Mouse (Mus musculus): Measurements from ENCODE around the gene Klhl26.

The Klhl26 gene

GRCm38 (mm10) chr8:70460199-70460598 lies 16.6 kb downstream of the Klhl26 start:
- in situ Hi-C loops (cut with MboI; ENCODE audit: low pct_unique_long_range_greater_than_20kb in 1 of 2, low sequenced_read_pairs in 2 of 2, unreplicated experiment in 1 of 2) = no loop called here

GRCm38 (mm10) chr8:70459636-70460035 lies 17.1 kb downstream of the Klhl26 start:
- in situ Hi-C loops (cut with MboI; ENCODE audit: low pct_unique_long_range_greater_than_20kb in 1 of 2, low sequenced_read_pairs in 2 of 2, unreplicated experiment in 1 of 2) = no loop called here

GRCm38 (mm10) chr8:70458462-70458861 lies 18.3 kb downstream of the Klhl26 start:
- in situ Hi-C loops (cut with MboI; ENCODE audit: low pct_unique_long_range_greater_than_20kb in 1 of 2, low sequenced_read_pairs in 2 of 2, unreplicated experiment in 1 of 2) = no loop called here

GRCm38 (mm10) chr8:70457882-70458281 lies 18.9 kb downstream of the Klhl26 start:
- in situ Hi-C loops (cut with MboI; ENCODE audit: low pct_unique_long_range_greater_than_20kb in 1 of 2, low sequenced_read_pairs in 2 of 2, unreplicated experiment in 1 of 2) = no loop called here

- in situ Hi-C loops (cut with MboI; ENCODE audit: low pct_unique_long_range_greater_than_20kb in 1 of 2, low sequenced_read_pairs in 2 of 2, unreplicated experiment in 1 of 2) = no loop called here
Observed at GRCm38 (mm10) chr8:70456996-70457395, 19.8 kb downstream of the Klhl26 start.

- in situ Hi-C loops (cut with MboI; ENCODE audit: low pct_unique_long_range_greater_than_20kb in 1 of 2, low sequenced_read_pairs in 2 of 2, unreplicated experiment in 1 of 2) = no loop called here
Observed at GRCm38 (mm10) chr8:70453852-70454251, 22.9 kb downstream of the Klhl26 start.

- in situ Hi-C loops (cut with MboI; ENCODE audit: low pct_unique_long_range_greater_than_20kb in 1 of 2, low sequenced_read_pairs in 2 of 2, unreplicated experiment in 1 of 2) = no loop called here
Observed at GRCm38 (mm10) chr8:70452196-70452966, 24.4 kb downstream of the Klhl26 start.

GRCm38 (mm10) chr8:70447639-70448420 lies 28.9 kb downstream of the Klhl26 start:
- in situ Hi-C loops (cut with MboI; ENCODE audit: low pct_unique_long_range_greater_than_20kb in 1 of 2, low sequenced_read_pairs in 2 of 2, unreplicated experiment in 1 of 2) = no loop called here

GRCm38 (mm10) chr8:70445988-70446387 lies 30.8 kb downstream of the Klhl26 start:
- in situ Hi-C loops (cut with MboI; ENCODE audit: low pct_unique_long_range_greater_than_20kb in 1 of 2, low sequenced_read_pairs in 2 of 2, unreplicated experiment in 1 of 2) = no loop called here

- in situ Hi-C loops (cut with MboI; ENCODE audit: low pct_unique_long_range_greater_than_20kb in 1 of 2, low sequenced_read_pairs in 2 of 2, unreplicated experiment in 1 of 2) = no loop called here
Observed at GRCm38 (mm10) chr8:70443326-70443725, 33.4 kb downstream of the Klhl26 start.

GRCm38 (mm10) chr8:70441565-70441964 lies 35.2 kb downstream of the Klhl26 start:
- in situ Hi-C loops (cut with MboI; ENCODE audit: low pct_unique_long_range_greater_than_20kb in 1 of 2, low sequenced_read_pairs in 2 of 2, unreplicated experiment in 1 of 2) = no loop called here

GRCm38 (mm10) chr8:70440246-70440645 lies 36.5 kb downstream of the Klhl26 start:
- in situ Hi-C loops (cut with MboI; ENCODE audit: low pct_unique_long_range_greater_than_20kb in 1 of 2, low sequenced_read_pairs in 2 of 2, unreplicated experiment in 1 of 2) = no loop called here

- in situ Hi-C loops (cut with MboI; ENCODE audit: low pct_unique_long_range_greater_than_20kb in 1 of 2, low sequenced_read_pairs in 2 of 2, unreplicated experiment in 1 of 2) = no loop called here
Observed at GRCm38 (mm10) chr8:70439848-70440179, 37.0 kb downstream of the Klhl26 start.

- in situ Hi-C loops (cut with MboI; ENCODE audit: low pct_unique_long_range_greater_than_20kb in 1 of 2, low sequenced_read_pairs in 2 of 2, unreplicated experiment in 1 of 2) = no loop called here
Observed at GRCm38 (mm10) chr8:70439055-70439847, 37.5 kb downstream of the Klhl26 start, which contains the start of gene Crtc1. Crtc1 (minus strand) TSS chr8:70439579.

- in situ Hi-C loops (cut with MboI; ENCODE audit: low pct_unique_long_range_greater_than_20kb in 1 of 2, low sequenced_read_pairs in 2 of 2, unreplicated experiment in 1 of 2) = no loop called here
Observed at GRCm38 (mm10) chr8:70438423-70438822, 38.3 kb downstream of the Klhl26 start.

- in situ Hi-C loops (cut with MboI; ENCODE audit: low pct_unique_long_range_greater_than_20kb in 1 of 2, low sequenced_read_pairs in 2 of 2, unreplicated experiment in 1 of 2) = no loop called here
Observed at GRCm38 (mm10) chr8:70435156-70435555, 41.6 kb downstream of the Klhl26 start.

- in situ Hi-C loops (cut with MboI; ENCODE audit: low pct_unique_long_range_greater_than_20kb in 1 of 2, low sequenced_read_pairs in 2 of 2, unreplicated experiment in 1 of 2) = no loop called here
Observed at GRCm38 (mm10) chr8:70432991-70433536, 43.7 kb downstream of the Klhl26 start.

- in situ Hi-C loops (cut with MboI; ENCODE audit: low pct_unique_long_range_greater_than_20kb in 1 of 2, low sequenced_read_pairs in 2 of 2, unreplicated experiment in 1 of 2) = no loop called here
Observed at GRCm38 (mm10) chr8:70431213-70431612, 45.6 kb downstream of the Klhl26 start.

Data from mouse embryonic stem cell (cell line).